Mouse (Mus musculus): ENCODE measurements around the gene Agt.

Agt gene

GRCm38 (mm10) chr8:124569593-124569992 is at the start of gene Agt:
Gene Agt (minus strand): TSS chr8:124569706.
- DNase-seq (ENCODE audit: low read depth) = peak; percentile 53

- DNase-seq (ENCODE audit: low read depth) = peak; percentile 81
Observed at GRCm38 (mm10) chr8:124618252-124618651, 48.7 kb upstream of the Agt start.

- peak; percentile 91 for DNase-seq (ENCODE audit: low read depth)
Observed at GRCm38 (mm10) chr8:124617266-124617869, 47.9 kb upstream of the Agt start.

GRCm38 (mm10) chr8:124614325-124614724 is 44.8 kb upstream of the Agt start:
- no peak for DNase-seq (ENCODE audit: low read depth)

- DNase-seq (ENCODE audit: low read depth) = no peak
Observed at GRCm38 (mm10) chr8:124608972-124609353, 39.5 kb upstream of the Agt start.

GRCm38 (mm10) chr8:124608239-124608971 is 38.9 kb upstream of the Agt start:
- peak; percentile 69 for DNase-seq (ENCODE audit: low read depth)

- no peak for DNase-seq (ENCODE audit: low read depth)
Observed at GRCm38 (mm10) chr8:124604066-124604465, 34.6 kb upstream of the Agt start.

- DNase-seq (ENCODE audit: low read depth) = no peak
Observed at GRCm38 (mm10) chr8:124589393-124589792, 19.9 kb upstream of the Agt start.

GRCm38 (mm10) chr8:124586556-124586955 is 17.1 kb upstream of the Agt start:
- DNase-seq (ENCODE audit: low read depth) = no peak

- DNase-seq (ENCODE audit: low read depth) = no peak
Observed at GRCm38 (mm10) chr8:124585718-124586425, 16.4 kb upstream of the Agt start.

- DNase-seq (ENCODE audit: low read depth) = no peak
Observed at GRCm38 (mm10) chr8:124576751-124577150, 7.2 kb upstream of the Agt start.

GRCm38 (mm10) chr8:124575811-124576210 is 6.3 kb upstream of the Agt start, which contains the start of gene Capn9:
Gene Capn9 (plus strand): TSS chr8:124576111.
- no peak for DNase-seq (ENCODE audit: low read depth)

- DNase-seq (ENCODE audit: low read depth) = peak; percentile 97
Observed at GRCm38 (mm10) chr8:124573552-124574340, 4.2 kb upstream of the Agt start.

- DNase-seq (ENCODE audit: low read depth) = peak; percentile 29
Observed at GRCm38 (mm10) chr8:124572430-124572775, 2.9 kb upstream of the Agt start.

GRCm38 (mm10) chr8:124571732-124572429 is 2.4 kb upstream of the Agt start:
- DNase-seq (ENCODE audit: low read depth) = peak; percentile 87

GRCm38 (mm10) chr8:124569100-124569499 is 406 bp downstream of the Agt start:
- peak; percentile 55 for DNase-seq (ENCODE audit: low read depth)

GRCm38 (mm10) chr8:124567584-124567983 is 1.9 kb downstream of the Agt start:
- DNase-seq (ENCODE audit: low read depth) = no peak

GRCm38 (mm10) chr8:124567126-124567525 is 2.4 kb downstream of the Agt start:
- no peak for DNase-seq (ENCODE audit: low read depth)

GRCm38 (mm10) chr8:124557476-124557875 is 12.0 kb downstream of the Agt start:
- no peak for DNase-seq (ENCODE audit: low read depth)

GRCm38 (mm10) chr8:124556658-124557057 is 12.8 kb downstream of the Agt start:
- no peak for DNase-seq (ENCODE audit: low read depth)

- no peak for DNase-seq (ENCODE audit: low read depth)
Observed at GRCm38 (mm10) chr8:124556164-124556563, 13.3 kb downstream of the Agt start.

All from NIH3T3 (cell line).